Mouse (Mus musculus) left cerebral cortex, adult 8-10 months (tissue): ENCODE measurements around the gene BC051142. TPM values are rescaled to one million over a fixed set of nuclear protein-coding genes. Genes with fewer than 3 reads are reported as not detected.
A peak's percentile ranks its signal among the peaks of the same experiment; 100 is the strongest.

Source experiments
- DNase-seq, 2 experiments: peaks; one replicate each; pipeline ENCODE4 v3.0.0; 2022; ENCODE audit warnings: low spot score in 2 of 2
- total RNA-seq, 4 experiments: library from RNA; stranded (reverse); gene quantifications; 2 replicates each; pipeline ENCODE4 v1.2.4; 2022

The BC051142 gene
- 1 to 10 TPM; 3.3 to 5.1 (median 4.3) TPM for total RNA-seq

DNA sequence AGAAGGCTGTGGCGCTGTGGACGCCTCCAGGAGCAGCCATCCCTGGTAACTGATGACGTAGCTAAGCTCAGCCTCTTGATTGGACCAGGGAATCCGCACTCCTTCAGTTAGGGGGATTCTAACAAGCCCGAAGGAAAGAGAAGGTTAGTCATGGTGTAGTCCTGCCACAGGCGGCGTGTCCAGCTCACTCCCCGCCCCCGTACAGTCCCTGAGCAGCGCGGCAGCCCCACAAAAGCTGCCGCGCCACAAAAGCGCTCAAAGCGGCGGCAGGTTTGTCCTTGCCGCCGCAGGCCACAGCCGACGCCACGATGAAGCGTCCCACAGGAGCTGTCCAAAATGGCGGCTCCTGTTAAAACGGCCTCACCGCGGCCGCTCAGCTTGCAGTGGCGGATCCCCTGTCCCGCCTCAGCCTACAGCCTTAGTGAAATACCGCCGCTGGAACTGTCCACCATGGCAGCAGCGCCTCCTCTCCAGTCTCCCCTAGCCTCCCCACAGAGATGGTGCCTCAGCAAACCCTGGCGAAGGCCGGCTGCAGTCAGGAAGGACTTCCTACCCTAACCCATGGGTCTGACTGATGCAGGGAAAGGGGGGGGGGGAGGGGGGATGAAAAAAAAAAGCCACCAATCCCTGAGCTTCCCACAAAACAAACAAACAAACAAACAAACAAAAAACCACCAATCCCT is at the start of gene BC051142:
Gene BC051142, plus strand, starts transcription at position 110 of the 683 bp plus-strand sequence.
- peak; percentile 75 to 82 for DNase-seq

DNA sequence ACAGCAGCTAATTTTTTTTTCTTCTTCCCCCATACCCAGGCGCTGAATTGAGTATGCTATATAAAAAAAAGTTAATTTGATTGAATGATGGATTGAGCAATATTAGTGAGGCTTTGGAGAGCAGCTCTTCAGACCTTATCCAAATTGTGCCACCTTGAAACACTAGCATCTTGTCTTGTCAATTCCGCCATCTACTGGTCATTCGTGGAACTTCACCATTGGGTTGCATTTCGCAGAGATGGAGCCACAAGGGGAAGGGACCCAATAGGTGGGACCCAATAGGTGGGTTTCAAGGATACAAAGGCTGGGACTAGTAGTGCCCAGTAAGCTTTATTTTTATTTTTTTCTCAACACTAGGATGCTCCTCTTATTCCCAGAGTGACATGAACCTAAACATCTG is 49.2 kb upstream of the BC051142 start:
- peak; percentile 10 to 56 for DNase-seq

DNA sequence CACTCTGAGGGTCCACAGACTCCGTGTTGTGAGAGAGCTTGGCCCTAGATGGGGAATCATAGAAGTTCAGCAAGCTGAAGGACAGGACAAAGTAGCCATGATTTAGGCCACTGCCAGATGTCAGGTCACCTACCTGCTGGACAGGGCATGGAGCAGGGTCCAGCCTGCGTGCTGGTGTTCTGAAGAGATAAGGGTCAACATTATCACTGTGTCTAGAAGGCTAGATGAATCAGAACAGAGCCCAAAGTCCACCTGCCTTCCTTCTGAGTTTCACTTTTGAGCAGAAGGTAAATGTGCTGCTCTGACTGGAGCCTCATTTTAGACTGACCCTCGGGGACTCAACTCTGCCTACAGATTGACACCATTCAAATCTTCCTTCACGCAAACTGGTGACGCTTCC is 44.1 kb upstream of the BC051142 start, which contains the start of gene Btnl2:
Gene Btnl2, plus strand, starts transcription at position 284 of the 400 bp plus-strand sequence.
- no peak for DNase-seq

DNA sequence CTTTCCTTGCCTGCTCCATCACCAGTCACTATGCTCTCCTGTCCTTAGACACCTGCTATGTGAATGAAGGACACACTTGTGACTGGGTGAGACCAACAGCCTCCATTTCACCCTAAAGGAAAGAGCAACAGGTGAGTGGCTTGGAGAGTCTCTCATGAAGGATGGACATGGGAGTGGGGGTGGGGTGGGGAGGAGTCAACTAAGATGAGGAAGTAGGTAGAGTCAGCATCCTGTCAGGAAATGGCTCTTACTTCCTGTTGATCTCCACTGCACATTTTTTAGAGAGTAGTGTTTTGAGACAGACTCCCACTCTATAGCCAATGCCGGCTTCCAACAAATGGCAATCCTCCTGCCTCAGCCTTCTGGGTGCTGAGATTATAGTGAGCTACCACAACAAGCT is 43.7 kb upstream of the BC051142 start:
- DNase-seq: no peak

DNA sequence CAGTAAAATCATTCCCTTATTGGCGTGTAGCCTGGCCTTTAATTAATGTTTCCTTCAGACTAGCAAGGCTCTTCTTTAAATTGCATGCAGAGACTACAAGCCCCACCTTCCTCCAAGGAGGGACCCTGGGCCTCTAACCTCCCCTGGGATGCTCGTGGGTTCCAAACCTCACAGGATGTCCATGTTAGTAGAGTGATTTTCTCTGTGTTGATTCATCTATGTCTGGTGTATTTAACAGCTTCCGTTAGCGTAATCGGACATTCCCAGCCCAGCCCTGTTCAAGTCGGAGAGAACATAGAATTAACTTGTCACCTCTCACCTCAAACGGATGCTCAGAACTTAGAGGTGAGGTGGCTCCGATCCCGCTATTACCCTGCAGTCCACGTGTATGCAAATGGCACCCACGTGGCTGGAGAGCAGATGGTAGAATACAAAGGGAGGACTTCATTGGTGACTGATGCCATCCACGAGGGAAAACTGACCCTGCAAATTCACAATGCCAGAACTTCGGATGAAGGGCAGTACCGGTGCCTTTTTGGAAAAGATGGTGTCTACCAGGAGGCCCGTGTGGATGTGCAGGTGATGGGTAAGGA is 35.6 kb upstream of the BC051142 start:
- no peak for DNase-seq

DNA sequence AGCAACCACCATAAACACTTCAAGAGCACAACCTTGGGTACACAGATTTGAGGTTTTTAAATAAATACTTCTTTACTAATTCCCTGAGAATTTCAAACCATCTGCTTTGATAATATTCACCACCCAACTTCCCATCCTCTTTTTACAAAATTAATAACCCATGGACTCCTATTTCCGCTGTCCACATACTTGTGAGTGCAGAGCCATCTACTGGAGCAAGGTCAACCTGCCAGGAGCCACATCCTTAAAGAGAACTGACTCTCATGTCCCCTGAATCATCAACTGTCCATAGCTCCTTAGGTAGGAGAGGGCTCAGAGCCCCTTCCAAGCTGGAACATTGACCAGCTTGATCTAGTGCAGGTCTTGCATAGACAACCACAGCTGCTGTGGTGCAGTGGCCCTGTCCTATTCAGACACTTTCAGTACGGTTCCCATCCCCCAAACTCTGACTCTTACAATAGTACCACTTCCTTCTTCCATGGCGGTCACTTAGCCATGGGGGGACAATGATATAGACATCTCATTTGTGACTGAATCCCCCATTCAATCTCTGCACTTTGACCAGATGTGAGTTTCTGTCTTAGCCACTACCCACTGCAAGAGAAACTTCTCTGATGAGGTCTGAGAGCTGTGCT is 34.8 kb upstream of the BC051142 start:
- no peak for DNase-seq

DNA sequence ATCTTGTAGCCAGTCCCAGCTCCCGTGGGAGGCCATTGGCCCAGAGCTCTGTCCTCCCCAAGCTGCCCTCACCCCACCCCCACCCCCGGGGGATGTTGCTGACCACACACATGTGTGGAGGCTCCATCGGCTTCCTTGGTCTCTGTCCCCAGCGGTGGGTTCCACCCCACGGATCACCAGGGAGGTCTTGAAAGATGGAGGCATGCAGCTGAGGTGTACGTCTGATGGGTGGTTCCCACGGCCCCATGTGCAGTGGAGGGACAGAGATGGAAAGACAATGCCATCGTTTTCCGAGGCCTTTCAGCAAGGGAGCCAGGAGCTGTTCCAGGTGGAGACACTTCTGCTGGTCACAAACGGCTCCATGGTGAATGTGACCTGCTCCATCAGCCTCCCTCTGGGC is 33.6 kb upstream of the BC051142 start:
- no peak for DNase-seq

DNA sequence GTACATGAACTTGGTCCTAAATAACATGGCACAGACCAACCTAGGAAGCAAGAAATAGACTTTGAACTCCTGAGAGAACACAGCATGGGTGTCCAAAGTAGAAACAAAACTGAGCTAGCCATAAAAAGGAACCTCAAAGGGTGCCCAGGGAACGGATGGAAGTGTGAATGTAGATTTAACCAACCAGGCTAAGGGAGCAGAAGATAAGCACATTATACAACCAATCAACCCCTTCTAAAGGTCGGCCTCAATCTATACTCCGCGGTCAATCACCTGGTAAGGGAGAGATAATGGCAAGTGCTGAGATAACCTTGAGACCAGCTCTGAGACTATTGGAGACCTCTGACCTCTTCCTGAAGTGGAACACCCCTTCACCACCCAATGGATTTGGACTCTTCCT is 28.1 kb upstream of the BC051142 start:
- DNase-seq: no peak

DNA sequence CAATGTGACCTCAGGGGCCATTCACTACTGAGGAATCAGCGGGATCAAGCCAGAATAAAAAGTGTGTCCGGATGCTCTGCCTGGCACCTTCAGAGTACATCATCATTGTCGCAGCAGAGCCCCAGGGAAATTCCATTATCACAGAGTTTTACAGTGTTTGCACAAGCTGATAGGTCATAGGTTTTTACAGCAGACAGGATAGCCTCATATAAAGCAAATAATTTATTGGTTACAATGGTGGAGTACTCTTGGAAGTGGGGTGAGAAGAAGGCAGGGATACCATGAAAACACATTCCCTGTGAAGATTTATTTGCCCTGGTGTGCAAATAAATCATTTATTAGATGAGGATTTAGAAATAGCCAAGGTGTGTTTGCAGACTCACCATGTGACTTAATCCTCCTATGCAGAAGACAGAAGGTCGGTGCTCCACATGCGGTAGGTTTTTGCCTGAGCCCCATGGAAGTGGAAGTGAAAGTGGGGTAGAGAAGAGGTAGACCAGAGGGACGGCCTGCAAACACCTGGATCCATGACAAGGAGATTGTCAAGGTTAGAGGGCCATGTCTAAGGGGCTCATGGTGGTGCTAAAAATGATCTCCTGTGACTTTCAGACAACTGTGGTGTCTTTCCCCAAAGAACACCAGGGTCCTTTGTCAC is 25.4 kb upstream of the BC051142 start:
- no peak for DNase-seq

DNA sequence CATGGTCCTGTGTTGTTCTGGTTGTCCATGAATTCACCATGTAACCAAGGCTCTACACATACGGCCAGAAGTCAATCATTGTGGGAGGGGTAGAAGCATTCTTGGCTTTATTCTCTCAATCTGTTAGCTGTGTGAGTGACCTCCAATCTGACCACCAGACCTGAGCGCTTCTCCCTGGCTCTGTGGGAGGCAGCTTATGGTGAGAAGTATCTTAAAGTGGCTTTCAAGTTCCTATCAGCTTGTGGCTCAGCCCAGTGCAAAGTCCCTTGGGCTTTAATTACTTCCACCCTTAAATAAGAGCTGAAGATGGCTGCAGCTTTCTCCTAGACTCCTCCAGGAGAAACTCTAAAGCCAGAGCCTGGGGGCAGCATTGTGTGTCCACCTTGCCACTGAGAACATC is 21.8 kb upstream of the BC051142 start, which contains the start of gene Btnl1:
Gene Btnl1, plus strand, starts transcription at position 286 of the 400 bp plus-strand sequence.
- DNase-seq: no peak

DNA sequence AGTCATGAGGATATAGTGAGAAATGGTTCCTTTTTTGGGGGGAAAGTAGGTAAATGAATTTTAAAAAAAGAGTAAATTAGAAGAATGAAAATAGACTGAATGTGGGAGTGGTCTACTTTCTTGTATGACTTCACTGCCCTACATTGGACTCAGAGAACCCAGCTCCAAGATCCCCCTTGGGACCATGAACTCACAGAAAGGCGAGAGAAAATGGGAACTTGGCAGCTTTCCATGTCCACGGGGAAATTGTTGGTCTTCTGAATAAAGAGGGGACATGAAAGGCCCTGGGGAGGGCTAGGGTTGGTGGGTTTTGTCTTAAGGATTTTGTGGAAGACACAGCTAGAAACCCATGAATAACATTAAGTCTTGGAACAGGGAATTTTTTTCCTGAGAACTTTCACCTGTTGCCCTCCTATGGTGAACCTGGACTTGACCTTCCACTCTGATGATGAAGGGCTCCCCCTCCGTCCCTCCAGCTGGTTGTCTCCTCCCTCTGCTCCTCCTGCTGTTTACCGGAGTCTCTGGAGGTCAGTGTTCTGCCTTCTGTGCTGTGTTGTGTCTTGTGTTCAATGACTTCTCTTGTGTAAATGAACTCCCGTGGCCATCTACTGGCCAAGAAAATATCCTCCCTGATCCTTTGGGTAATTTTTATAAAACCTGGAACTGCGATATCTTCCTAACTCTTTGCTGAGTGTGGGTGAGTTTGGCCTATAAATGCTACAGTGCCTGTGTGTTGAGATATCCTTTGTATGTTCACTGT is 21.0 kb upstream of the BC051142 start:
- no peak for DNase-seq

DNA sequence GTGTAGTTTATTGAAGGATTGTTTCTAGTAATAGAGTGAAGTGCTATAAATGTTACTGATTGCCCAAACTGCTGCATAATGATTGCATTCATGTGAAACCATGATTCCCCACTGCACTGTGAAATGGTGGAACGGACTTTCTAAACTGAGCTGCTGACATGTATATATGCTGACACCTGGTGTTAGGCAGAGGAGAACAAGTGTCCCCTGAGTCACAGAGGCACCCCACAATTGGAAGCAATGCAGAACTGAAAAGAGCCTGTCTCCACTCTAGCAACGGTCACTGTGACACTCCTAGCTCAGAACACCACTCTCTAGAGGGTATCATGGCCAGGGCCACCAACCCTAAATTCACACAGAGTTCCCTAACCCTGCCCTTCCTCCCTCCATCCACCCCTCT is 19.9 kb upstream of the BC051142 start:
- no peak for DNase-seq

DNA sequence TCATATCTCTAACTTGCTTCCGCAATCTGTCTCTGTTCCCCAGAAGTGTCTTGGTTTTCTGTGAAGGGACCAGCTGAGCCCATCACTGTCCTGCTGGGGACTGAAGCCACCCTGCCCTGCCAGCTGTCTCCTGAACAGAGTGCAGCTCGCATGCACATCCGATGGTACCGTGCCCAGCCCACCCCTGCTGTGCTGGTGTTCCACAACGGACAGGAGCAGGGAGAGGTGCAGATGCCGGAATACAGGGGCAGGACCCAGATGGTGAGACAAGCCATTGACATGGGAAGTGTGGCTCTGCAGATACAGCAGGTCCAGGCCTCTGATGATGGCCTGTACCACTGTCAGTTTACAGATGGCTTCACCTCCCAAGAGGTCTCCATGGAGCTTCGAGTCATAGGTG is 19.2 kb upstream of the BC051142 start:
- DNase-seq: no peak

DNA sequence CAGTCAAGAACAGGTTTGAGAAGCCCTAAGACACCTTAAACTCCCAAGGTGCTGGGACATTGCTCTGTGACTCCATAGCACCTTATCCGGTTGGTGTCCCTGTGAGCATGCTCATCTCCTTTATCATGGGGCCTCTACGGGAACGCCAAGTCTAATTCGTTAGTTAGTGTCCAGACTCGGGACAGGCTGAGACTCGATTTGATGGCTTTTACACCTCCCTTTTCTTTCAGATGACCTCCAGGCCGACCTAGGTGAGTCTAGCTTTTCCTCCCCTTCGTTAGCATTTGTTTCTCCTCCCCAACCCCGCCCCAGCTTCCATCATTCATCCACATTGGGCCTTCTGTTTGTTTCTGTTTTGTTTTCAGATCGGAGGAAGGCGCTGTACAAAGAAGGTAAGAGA is 16.7 kb upstream of the BC051142 start:
- DNase-seq: no peak

DNA sequence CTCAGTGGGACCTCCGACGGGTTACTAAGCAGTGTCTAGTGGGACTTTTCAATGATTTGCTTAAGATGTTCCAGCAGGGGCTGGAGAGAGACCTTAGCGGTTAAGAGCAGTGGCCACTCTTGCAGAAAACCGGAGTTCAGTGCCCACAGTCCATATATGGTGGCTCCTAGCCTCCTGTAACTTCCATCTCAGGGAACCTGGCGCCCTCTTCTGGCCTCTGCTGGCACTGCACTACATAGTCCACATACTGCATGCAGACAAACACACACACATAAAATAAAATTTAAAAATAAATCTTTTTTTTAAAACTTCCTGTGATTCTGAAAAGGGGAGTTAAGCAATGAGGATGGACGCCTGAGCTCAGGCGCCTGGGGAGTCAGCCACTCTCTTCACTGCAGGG is 15.4 kb upstream of the BC051142 start:
- DNase-seq: no peak

DNA sequence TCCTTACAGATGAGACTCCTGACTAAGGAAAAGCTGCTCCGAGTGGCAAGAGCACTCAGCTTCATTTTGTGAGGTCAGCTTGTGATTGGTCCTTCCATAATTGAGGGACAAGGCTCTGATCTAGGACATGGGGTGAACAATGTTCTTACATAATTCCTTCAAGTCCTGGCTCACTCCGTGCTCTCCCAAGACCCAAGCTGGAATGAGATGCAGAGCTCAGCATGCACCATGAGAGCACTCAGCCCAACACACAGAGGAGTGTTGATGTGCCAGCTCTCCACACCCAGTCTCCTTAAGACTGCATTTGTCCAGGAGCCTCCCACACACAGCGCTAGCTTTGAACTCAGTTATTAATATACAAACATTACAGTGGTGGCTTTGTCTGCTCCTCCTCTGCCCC is 13.9 kb upstream of the BC051142 start:
- DNase-seq: no peak

DNA sequence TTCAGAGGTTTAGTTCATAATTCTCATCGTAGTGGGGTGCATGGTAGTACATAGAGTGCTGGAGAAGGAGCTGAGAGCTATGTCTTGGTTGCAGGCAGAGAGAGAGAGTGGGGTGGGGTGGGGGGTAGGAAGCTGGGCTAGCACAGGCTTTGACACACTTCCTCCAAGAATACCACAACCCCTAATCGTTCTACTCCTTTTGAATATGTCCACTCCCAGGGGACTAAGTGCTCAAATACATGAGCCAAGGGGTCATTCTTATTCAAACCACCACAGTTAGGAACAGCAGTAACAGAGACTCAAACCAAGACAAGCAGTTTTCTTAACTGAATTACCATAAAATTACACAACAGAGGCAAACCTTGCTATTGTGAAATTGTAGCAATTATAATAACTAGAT is 12.0 kb upstream of the BC051142 start:
- DNase-seq: no peak

DNA sequence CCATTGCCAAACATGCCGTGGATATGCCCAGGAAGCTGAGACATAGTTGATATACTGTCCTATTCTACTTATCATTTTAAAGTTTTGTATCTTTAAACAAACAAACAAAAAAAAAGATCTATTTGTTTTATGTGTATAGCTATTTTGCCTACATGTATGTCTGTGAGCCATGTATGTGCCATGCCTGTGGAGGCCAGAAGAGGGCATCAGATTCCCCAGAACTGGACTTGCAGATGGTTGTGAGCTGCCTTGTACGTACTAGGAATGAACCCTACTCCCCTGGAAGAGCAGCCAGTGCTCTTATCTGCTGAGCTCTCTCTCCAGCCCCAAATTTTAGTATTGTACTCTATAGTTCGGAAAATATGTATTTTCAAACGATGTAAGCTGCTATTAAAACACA is 10.1 kb upstream of the BC051142 start:
- no peak for DNase-seq

DNA sequence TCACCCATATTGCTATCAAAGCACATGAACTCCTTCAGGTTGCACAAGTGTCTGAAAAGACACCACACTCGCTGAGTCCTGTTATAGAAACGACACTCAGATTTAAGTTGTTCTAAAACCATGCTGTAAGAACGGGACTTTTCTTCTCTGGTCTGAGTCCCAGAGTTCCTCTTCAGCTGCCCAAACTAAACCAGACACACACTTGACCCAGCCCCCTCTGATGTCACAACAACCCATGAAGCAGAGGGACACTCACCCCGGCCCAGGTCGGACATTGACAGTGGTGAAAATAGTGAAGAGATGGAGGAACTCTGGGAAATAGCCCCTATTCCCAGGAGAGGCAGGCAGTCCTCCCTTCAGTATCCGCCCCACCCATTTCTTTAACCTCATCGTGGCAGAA is 7.1 kb upstream of the BC051142 start:
- DNase-seq: no peak

DNA sequence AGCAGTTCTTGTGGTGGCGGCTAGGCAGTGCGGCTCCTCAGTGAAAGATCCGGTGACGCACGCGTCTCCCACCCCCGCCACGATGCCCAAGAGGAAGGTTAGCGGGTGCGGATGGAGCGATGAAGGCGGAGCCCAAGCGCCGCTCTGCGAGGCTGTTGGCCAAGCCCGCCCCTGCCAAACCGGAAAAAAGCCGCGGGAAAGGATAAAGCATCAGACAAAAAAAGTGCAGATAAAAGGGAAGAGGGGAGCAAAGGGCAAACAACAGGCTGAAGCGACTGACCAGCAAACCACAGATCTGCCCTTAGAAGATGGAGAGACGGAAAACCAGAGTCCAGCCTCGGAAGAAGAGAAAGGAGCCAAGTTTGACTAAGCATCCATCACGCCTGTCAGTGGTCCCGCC is 6.3 kb upstream of the BC051142 start:
- DNase-seq: no peak

DNA sequence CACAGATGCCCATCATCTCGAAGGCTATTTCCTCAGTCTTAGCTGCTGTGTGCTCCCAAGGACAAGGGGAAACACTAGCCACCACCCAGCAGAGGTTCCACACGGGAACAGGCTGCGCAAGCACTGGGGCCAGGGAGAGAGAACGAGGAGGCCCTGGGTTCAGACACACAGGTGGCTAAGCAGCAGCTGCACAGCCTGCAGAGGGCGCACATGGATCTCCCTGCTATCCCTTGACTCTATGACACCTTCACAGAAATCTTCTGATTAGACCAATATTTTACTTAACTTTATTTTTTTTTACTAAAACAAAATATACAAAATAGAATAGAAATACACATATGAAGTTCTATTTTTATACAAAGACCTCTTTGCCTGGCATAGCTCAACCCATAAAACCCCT is 1.3 kb upstream of the BC051142 start:
- DNase-seq: no peak
